Mouse (Mus musculus): ENCODE results near the gene Osbpl10.

Gene Osbpl10

GRCm38 (mm10) chr9:115034271-115034670, 55.9 kb downstream of the Osbpl10 start:
- no peak for DNase-seq (ENCODE audit: low read depth)

DNA sequence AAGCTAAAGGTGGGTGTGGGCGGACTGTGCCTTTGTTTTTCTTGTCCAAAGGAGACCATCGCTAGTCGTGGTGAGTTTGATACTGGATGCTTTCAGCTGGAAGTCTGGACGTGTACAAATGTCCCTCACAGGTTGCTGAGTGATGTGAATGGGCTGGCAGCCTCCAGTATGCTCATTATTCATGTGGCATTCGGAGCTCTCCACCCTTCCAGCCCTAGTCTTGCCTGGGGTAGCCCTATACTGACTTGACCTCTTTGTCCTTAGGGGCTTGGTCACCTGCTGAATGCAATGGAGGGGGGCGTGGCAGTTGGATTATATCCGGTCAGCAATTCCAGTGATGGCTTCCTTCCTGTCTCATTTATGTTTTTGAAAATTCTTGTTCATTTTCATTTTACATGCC, 56.4 kb downstream of the Osbpl10 start:
- DNase-seq (ENCODE audit: low read depth), result no peak

- DNase-seq (ENCODE audit: low read depth), result no peak
These were observed 59.8 kb downstream of the Osbpl10 start for GRCm38 (mm10) chr9:115038215-115038614.

DNA sequence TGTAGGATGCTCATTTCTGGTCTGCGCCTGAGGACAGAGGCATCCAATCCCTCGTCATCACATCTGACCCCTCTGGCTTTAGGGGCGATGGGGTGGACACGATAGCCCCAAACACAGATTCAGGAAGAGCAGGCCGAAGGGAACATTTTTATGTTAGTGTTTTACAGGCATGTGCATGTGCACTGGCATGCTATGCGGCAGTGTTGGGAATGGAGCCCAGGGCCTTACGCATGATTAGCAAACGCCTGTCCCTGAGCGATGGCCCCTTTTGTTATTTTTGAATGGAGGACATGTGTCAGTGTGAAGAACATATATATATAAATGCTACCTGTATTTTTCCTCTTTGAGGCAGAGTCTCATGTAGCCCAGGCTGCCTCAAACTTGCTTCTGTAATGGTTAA, 60.3 kb downstream of the Osbpl10 start:
- no peak for DNase-seq (ENCODE audit: low read depth)

- no peak for DNase-seq (ENCODE audit: low read depth)
These were observed 60.9 kb downstream of the Osbpl10 start for GRCm38 (mm10) chr9:115039245-115039644.

DNA sequence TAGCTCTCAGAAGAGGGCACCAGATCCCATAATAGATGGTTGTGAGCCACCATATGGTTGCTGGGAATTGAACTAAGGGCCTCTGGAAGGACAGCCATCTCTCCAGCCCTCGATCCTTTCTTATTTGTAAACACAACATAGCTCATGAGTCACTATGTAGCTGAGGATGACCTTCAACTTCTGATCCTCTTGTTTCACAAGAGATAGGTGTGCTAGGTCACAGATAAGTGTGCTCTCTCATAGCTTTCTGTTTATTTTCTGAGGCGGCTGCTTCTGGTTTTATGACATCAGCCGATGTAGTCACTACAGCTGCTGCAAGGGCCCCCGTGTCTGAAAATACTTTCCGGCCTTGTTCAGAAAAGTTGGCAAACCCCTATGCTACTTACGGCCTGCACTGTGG, 64.2 kb downstream of the Osbpl10 start:
- DNase-seq (ENCODE audit: low read depth), result no peak

DNA sequence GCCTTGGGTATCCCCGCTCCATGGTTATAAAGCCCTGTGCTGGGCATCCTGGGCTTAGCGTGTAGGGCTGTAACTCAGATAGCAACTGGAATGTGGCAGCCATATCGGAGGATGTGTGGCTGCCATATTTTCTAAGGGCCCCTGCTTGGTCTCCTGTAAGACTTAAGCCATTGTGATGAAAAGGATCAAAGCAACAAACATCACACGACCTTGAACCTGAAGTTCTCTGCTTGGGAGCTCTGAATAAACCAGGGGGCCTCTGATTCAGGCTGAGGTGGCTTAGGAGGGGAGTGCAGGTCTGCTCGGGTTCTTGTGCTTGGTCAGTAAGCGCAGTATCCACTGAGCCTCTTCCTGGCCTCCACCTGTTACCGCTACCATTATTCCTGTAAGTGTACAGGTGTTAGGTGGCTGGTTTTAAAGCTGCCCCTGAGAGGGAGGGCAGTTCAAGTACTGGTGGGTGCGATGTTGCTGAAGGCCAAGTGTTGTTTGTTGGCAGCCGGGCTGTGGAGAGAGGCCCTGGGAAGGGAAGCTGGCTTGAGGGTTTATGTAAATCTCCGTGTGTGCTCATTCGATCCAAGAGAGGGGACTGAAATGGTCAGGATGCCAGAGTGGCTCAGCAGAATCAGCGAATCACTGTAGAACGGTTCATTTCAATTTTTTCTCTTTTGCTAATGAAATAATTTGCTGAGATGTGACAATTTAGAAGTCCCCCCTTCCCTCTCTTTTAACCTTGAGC, 64.8 kb downstream of the Osbpl10 start:
- DNase-seq (ENCODE audit: low read depth), result no peak

GRCm38 (mm10) chr9:115043881-115044770, 65.8 kb downstream of the Osbpl10 start:
- peak; percentile 9 for DNase-seq (ENCODE audit: low read depth)

DNA sequence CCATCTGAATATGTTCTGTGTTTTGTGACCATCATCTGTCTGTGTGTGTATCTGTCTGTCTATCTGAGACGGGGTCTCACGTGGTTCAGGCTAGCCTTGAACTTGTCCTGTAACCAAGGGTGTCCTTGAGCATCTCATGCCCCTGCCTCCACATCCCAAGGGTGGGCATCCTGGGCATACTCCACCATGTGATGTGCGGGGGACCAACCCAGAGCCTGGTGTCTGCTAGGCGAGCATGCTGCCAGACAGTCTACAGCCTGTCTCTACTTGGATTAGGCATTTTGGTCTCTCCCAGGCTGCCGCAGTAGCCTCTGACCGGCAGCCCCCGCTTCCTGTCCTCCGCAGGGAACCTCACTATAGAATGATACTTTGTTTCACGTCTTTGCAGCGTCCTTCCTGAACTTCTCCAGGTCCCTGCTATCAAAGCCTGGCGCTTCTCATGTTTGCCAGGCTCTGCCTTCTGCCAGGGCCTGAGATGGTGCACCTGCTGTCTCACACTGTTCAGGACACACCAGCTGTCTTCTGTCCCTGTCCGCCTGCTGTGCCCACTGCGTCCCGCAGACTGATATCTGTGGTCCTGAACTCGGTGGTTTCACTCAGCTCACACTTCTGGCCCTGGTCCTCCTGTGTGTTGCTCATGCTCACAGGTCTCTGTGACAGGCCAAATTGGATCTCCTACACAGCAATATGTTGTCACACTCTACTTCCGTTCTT, 66.9 kb downstream of the Osbpl10 start:
- no peak for DNase-seq (ENCODE audit: low read depth)

- no peak for DNase-seq (ENCODE audit: low read depth)
These were observed 68.3 kb downstream of the Osbpl10 start for GRCm38 (mm10) chr9:115046701-115047100.

GRCm38 (mm10) chr9:115048340-115048739, 70.0 kb downstream of the Osbpl10 start:
- DNase-seq (ENCODE audit: low read depth), result no peak

- no peak for DNase-seq (ENCODE audit: low read depth)
These were observed 70.5 kb downstream of the Osbpl10 start for GRCm38 (mm10) chr9:115048861-115049260.

- DNase-seq (ENCODE audit: low read depth), result no peak
These were observed 71.8 kb downstream of the Osbpl10 start for GRCm38 (mm10) chr9:115049981-115050720.

DNA sequence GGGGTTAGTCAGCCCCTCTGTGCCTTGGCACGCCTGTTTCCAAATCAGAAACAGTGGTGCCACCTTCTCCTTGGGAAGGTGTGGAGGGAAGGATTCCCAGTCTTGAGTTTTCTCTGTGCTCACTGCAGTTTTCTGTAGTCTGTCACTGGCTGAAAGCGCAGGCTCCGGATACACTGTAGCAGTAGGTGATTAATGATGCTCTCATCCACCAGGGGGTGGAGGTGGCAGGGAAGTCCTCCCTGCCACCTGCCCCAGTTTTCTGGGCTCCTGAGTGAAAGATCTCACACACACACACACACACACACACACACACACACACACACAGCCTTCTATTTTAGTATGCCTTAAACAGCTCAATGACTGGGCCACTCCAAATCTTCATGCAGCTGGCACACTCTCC, 73.6 kb downstream of the Osbpl10 start:
- no peak for DNase-seq (ENCODE audit: low read depth)

GRCm38 (mm10) chr9:115053779-115054178, 75.4 kb downstream of the Osbpl10 start:
- DNase-seq (ENCODE audit: low read depth), result no peak

GRCm38 (mm10) chr9:115055041-115055830, 76.9 kb downstream of the Osbpl10 start:
- no peak for DNase-seq (ENCODE audit: low read depth)

DNA sequence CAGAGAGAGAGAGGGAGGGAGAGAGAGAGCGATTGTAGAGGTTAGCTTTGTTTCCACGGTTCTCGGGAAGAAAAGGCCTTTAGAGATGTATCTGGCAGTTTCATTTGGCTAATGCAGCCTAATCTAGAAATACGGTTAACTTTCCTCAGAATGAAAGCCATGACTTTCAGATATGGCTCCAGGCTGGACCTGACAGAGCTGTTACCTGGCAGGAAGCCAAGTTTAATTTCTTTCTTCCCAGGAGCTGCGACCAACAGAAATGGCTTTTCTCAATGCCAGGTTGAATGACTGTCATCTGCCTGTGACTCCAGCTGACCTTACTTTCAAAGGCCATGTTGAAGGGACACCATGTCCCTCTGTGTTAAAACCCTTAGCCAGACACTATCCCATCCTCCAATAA, 80.4 kb downstream of the Osbpl10 start:
- no peak for DNase-seq (ENCODE audit: low read depth)

DNA sequence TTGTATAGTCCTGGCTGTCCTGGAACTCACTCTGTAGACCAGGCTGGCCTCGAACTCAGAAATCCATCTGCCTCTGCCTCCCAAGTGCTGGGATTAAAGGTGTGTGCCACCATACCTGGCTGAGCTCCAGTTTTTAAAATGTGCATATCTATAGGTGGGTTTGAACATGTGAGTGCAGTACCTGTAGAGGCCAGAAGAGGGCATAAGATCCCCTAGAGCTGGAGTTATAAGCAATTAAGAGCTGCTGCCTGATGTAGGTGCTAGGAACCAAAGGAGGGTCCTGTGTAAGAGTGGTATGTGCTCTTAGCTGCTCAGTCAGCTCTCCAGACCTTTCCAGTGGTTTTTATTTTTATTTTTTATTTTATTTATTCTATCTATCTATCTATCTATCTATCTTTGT, 86.5 kb downstream of the Osbpl10 start:
- DNase-seq (ENCODE audit: low read depth), result peak; percentile 5

GRCm38 (mm10) chr9:115067071-115067470, 88.7 kb downstream of the Osbpl10 start:
- no peak for DNase-seq (ENCODE audit: low read depth)

- DNase-seq (ENCODE audit: low read depth), result no peak
These were observed 96.8 kb downstream of the Osbpl10 start for GRCm38 (mm10) chr9:115075191-115075590.
